Mouse (Mus musculus): ENCODE results near the gene Furin.

- TF ChIP-seq CTCF (IDR thresholded peaks at IDR 0.05), result no peak
- no peak for TF ChIP-seq EP300 (IDR thresholded peaks at IDR 0.05)
Observed at GRCm38 (mm10) chr7:80365759-80366158, 39.5 kb downstream of the Furin start.
